Mouse (Mus musculus) megakaryocyte, embryonic 14.5 days (primary cell): ENCODE results near the gene Upp2.

ENCODE experiments used
- FLI1 ChIP-seq: IDR thresholded peaks from 2 replicates; pipeline ENCODE4 v1.6.1; 2012; ENCODE audit warnings: low read length, inconsistent platforms, mixed read lengths
- GATA1 ChIP-seq: IDR thresholded peaks from 3 replicates; pipeline ENCODE4 v1.6.1; 2012; ENCODE audit warnings: mixed read lengths, low read length, inconsistent platforms, borderline replicate concordance

DNA sequence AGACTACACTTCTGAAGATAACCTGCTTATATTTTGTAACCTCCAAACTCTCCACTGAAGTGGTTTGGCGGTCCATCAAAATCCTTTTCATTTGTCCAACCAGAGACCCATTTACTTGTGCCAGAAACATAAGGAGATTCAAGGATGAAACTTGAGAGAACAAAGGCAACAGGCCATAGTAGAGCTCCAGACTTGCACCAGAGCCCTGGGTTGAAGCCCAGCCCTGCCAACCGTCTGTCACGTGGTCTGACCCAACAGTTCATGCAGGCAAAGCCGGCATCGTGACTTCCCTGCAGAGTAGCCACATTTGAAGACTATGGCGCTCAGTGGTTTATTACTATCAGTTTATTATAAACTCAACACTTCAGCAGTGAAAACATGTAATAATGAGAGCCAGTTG lies 45.5 kb upstream of the Upp2 start:
- TF ChIP-seq GATA1 (no peak), FLI1 (no peak)
